Comparison of ENCODE assay signal across 14 mouse cellular contexts in the genomic region with DNA sequence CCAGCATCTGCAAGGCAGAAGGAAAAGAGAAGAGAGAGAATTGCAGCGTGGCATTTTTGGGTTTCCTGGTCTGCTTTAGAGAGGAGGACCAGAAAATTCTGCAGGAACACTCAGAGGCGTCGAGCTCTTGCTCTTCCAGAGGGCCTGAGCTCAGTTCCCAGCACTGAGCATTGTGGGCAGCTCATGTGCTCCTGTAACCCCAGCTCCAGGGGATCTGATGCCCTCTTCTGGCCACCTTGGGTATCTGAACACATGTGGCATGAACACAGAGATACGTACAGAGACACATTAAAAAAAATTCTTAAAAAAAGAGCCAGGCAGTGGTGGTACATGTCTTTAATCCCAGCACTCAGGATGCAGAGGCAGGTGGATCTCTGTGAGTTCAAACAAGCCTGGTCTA.
"Had no signal": no experiment of that assay in that cellular context is flagged by ENCODE, and none has a peak within 500 bp of the region (broad histone marks: within the 10 kb centered on the region; RNA-seq: fewer than 3 reads in every experiment).

No protein-coding gene starts in this region.

- H3K4me3 ChIP-seq: limb, embryonic 15.5 days; liver, embryonic 15.5 days; midbrain, embryonic 12.5 days; stomach, embryonic 15.5 days had no signal

- H3K27ac ChIP-seq: limb, embryonic 15.5 days; liver, embryonic 15.5 days; midbrain, embryonic 12.5 days; stomach, embryonic 15.5 days had no signal

- H3K9me3 ChIP-seq: limb, embryonic 15.5 days; liver, embryonic 15.5 days; midbrain, embryonic 12.5 days; stomach, embryonic 15.5 days had no signal

- ATAC-seq: midbrain, embryonic 16.5 days had no signal

- H3K4me2 ChIP-seq: limb, embryonic 15.5 days; liver, embryonic 15.5 days; lung, embryonic 14.5 days; midbrain, embryonic 12.5 days; stomach, embryonic 15.5 days had no signal

- H3K4me1 ChIP-seq: limb, embryonic 15.5 days; liver, embryonic 15.5 days; stomach, embryonic 15.5 days had no signal

- H3K36me3 ChIP-seq: limb, embryonic 15.5 days; liver, embryonic 15.5 days; midbrain, embryonic 12.5 days; stomach, embryonic 15.5 days had no signal

- DNase-seq: kidney, adult 18-20 months; kidney, postnatal 10 days; layer of hippocampus, postnatal 36 days; lung, embryonic 14.5 days; lung, postnatal 10 days; lung, postnatal 4 days; right cerebral cortex, postnatal 14 days; thymus, adult 18-20 months; thymus, postnatal 25 days had no signal

- H3K27me3 ChIP-seq: limb, embryonic 15.5 days; liver, embryonic 15.5 days; midbrain, embryonic 12.5 days; stomach, embryonic 15.5 days had no signal

- H3K9ac ChIP-seq: limb, embryonic 15.5 days; liver, embryonic 15.5 days; lung, embryonic 14.5 days; midbrain, embryonic 12.5 days; stomach, embryonic 15.5 days had no signal
